Mouse (Mus musculus): Measurements from ENCODE around the gene Card6. TPM values are rescaled to one million over a fixed set of nuclear protein-coding genes. Genes with fewer than 3 reads are reported as not detected.

Card6 gene
- polyA plus RNA-seq, 1 experiment from 2014 or later = 1.3 TPM

DNA sequence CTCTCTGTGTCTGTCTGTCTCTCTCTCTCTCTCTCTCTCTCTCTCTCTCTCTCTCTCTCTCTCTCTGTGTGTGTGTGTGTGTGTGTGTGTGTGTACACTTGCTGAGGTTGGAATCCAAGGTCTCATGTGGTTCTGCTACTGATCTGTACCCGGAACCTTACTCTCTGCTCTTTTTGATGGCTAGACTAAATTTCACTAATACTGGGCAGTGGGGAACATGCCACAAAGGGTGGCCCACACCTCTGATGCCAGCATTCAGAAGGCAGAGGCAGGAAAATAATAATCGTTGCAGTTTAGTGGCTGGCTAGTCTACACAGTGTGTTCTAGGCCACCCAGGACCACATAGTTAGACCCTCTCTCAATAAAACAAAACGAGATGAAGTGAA lies 309 bp upstream of the Card6 start:
- H3K4me2 ChIP-seq (replicated peaks; ENCODE audit: low read depth, low read length) = no peak overlapping the region
- no peak overlapping the region for H3K27ac ChIP-seq (ENCODE audit: low read depth, low read length)
- 89% methylated on average over 3 of the region's 3 CpGs for WGBS
- H3K4me1 ChIP-seq (replicated peaks; ENCODE audit: control insufficient read depth, insufficient read depth, low read length) = no peaks in the 10 kb centered on the region
- ATAC-seq (ENCODE audit: low FRiP score) = no peak
- H3K4me3 ChIP-seq (ENCODE audit: low read depth, low read length) = no peak overlapping the region
- no peaks in the 10 kb centered on the region for H3K9me3 ChIP-seq (ENCODE audit: control insufficient read depth, low read length)
- no peak for DNase-seq (ENCODE audit: low spot score)
- no peaks in the 10 kb centered on the region for H3K36me3 ChIP-seq (ENCODE audit: control insufficient read depth, insufficient read depth, low read length)
- no peak overlapping the region for H3K9ac ChIP-seq (ENCODE audit: low read depth, low read length)
- H3K27me3 ChIP-seq (ENCODE audit: control insufficient read depth, insufficient read depth, low read length) = no peaks in the 10 kb centered on the region

DNA sequence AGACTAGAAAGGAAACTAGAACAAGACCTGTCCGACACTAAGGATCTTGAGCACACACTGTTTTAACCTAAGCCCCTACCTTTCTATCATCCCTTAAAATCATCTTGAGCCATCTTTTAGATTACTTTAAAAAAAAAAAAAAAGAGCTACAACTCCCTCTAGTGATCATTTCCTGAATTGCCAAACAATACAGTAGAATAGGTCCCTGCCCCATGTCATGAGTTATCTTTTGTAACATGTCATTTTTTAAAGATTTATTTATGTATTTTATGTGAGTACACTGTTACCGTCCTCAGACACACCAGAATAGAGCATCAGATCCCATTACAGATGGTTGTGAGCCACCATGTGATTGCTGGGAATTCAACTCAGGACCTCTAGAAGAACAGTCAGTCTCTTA lies 2.0 kb downstream of the Card6 start:
- Histone ChIP-seq H3K4me1 (replicated peaks; ENCODE audit: control insufficient read depth, insufficient read depth, low read length) (no peaks in the 10 kb centered on the region), H3K4me3 (ENCODE audit: low read depth, low read length) (no peak overlapping the region), H3K27me3 (ENCODE audit: control insufficient read depth, insufficient read depth, low read length) (no peaks in the 10 kb centered on the region), H3K9me3 (ENCODE audit: control insufficient read depth, low read length) (no peaks in the 10 kb centered on the region), H3K36me3 (ENCODE audit: control insufficient read depth, insufficient read depth, low read length) (no peaks in the 10 kb centered on the region), H3K4me2 (replicated peaks; ENCODE audit: low read depth, low read length) (no peak overlapping the region), H3K9ac (ENCODE audit: low read depth, low read length) (no peak overlapping the region), H3K27ac (ENCODE audit: low read depth, low read length) (no peak overlapping the region)
- ATAC-seq (ENCODE audit: low FRiP score) (no peak), DNase-seq (ENCODE audit: low spot score) (no peak)
- WGBS = 59% methylated on average over 2 of the region's 2 CpGs

DNA sequence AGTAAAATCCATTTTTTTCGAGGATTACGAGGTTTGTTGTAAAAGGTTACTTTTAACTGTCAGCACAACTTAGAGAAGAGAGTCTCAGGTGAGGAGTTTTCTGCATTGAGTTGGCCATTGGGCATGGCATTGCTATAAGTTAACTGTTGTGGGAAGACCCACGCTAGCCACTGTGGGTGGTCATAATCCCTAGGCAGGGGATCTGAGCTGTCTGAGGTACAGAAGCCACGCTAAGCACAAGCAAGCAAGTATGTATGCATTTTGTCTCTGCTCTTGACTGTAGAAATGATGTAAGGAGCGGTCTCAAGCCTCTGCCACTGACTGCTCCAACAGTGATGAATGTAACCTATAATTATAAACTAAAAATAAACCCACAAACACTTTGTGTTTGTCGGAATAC lies 2.4 kb downstream of the Card6 start:
- no peak overlapping the region for H3K4me2 ChIP-seq (replicated peaks; ENCODE audit: low read depth, low read length)
- H3K9me3 ChIP-seq (ENCODE audit: control insufficient read depth, low read length) = no peaks in the 10 kb centered on the region
- no peak overlapping the region for H3K4me3 ChIP-seq (ENCODE audit: low read depth, low read length)
- no peak overlapping the region for H3K27ac ChIP-seq (ENCODE audit: low read depth, low read length)
- no peak for ATAC-seq (ENCODE audit: low FRiP score)
- no peak for DNase-seq (ENCODE audit: low spot score)
- H3K9ac ChIP-seq (ENCODE audit: low read depth, low read length) = no peak overlapping the region
- WGBS = 80% methylated on average over 6 of the region's 6 CpGs
- H3K4me1 ChIP-seq (replicated peaks; ENCODE audit: control insufficient read depth, insufficient read depth, low read length) = no peaks in the 10 kb centered on the region
- H3K27me3 ChIP-seq (ENCODE audit: control insufficient read depth, insufficient read depth, low read length) = no peaks in the 10 kb centered on the region
- no peaks in the 10 kb centered on the region for H3K36me3 ChIP-seq (ENCODE audit: control insufficient read depth, insufficient read depth, low read length)

- H3K36me3 ChIP-seq (ENCODE audit: control insufficient read depth, insufficient read depth, low read length) = no peaks in the 10 kb centered on the region
- H3K9me3 ChIP-seq (ENCODE audit: control insufficient read depth, low read length) = no peaks in the 10 kb centered on the region
- no peak for DNase-seq (ENCODE audit: low spot score)
- no peak overlapping the region for H3K27ac ChIP-seq (ENCODE audit: low read depth, low read length)
- no peaks in the 10 kb centered on the region for H3K4me1 ChIP-seq (replicated peaks; ENCODE audit: control insufficient read depth, insufficient read depth, low read length)
- no peak overlapping the region for H3K4me3 ChIP-seq (ENCODE audit: low read depth, low read length)
- no peaks in the 10 kb centered on the region for H3K27me3 ChIP-seq (ENCODE audit: control insufficient read depth, insufficient read depth, low read length)
- ATAC-seq (ENCODE audit: low FRiP score) = no peak
- H3K9ac ChIP-seq (ENCODE audit: low read depth, low read length) = no peak overlapping the region
- no peak overlapping the region for H3K4me2 ChIP-seq (replicated peaks; ENCODE audit: low read depth, low read length)
- 97% methylated on average over 4 of the region's 4 CpGs for WGBS
These were observed 6.0 kb downstream of the Card6 start for GRCm38 (mm10) chr15:5102312-5102711.

DNA sequence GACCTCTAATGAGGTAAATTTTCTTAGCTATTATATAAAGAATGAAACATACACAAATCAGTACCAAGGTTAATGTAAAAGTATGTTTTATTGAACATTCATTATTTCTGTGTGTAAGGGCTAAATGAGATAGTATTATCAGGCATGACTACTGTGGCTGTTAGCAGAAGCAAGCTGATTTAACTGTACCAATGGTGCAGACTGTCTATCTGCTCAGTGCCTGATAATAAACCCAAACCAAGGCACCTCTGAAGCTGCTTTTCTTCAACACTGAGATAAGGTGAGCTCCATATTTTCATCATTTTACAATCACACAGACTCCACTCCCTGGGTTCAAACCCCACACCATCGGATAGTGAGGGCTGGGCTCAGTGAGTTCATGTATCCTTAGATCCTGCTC lies 11.0 kb downstream of the Card6 start:
- WGBS = 91% methylated on average over 1 of the region's 1 CpGs
- Histone ChIP-seq H3K4me2 (replicated peaks; ENCODE audit: low read depth, low read length) (no peak overlapping the region), H3K27me3 (ENCODE audit: control insufficient read depth, insufficient read depth, low read length) (no peaks in the 10 kb centered on the region), H3K9ac (ENCODE audit: low read depth, low read length) (no peak overlapping the region), H3K9me3 (ENCODE audit: control insufficient read depth, low read length) (no peaks in the 10 kb centered on the region), H3K27ac (ENCODE audit: low read depth, low read length) (no peak overlapping the region), H3K36me3 (ENCODE audit: control insufficient read depth, insufficient read depth, low read length) (no peaks in the 10 kb centered on the region), H3K4me3 (ENCODE audit: low read depth, low read length) (no peak overlapping the region), H3K4me1 (replicated peaks; ENCODE audit: control insufficient read depth, insufficient read depth, low read length) (no peaks in the 10 kb centered on the region)
- no peak for DNase-seq (ENCODE audit: low spot score)
- no peak for ATAC-seq (ENCODE audit: low FRiP score)

- H3K4me1 ChIP-seq (replicated peaks; ENCODE audit: control insufficient read depth, insufficient read depth, low read length) = no peaks in the 10 kb centered on the region
- H3K9ac ChIP-seq (ENCODE audit: low read depth, low read length) = no peak overlapping the region
- H3K36me3 ChIP-seq (ENCODE audit: control insufficient read depth, insufficient read depth, low read length) = no peaks in the 10 kb centered on the region
- H3K4me3 ChIP-seq (ENCODE audit: low read depth, low read length) = no peak overlapping the region
- H3K27ac ChIP-seq (ENCODE audit: low read depth, low read length) = no peak overlapping the region
- H3K4me2 ChIP-seq (replicated peaks; ENCODE audit: low read depth, low read length) = no peak overlapping the region
- DNase-seq (ENCODE audit: low spot score) (no peak), ATAC-seq (ENCODE audit: low FRiP score) (no peak)
- H3K9me3 ChIP-seq (ENCODE audit: control insufficient read depth, low read length) = no peaks in the 10 kb centered on the region
- WGBS = 88% methylated on average over 11 of the region's 11 CpGs
- no peaks in the 10 kb centered on the region for H3K27me3 ChIP-seq (ENCODE audit: control insufficient read depth, insufficient read depth, low read length)
These were observed 12.6 kb downstream of the Card6 start for GRCm38 (mm10) chr15:5095534-5096301.

DNA sequence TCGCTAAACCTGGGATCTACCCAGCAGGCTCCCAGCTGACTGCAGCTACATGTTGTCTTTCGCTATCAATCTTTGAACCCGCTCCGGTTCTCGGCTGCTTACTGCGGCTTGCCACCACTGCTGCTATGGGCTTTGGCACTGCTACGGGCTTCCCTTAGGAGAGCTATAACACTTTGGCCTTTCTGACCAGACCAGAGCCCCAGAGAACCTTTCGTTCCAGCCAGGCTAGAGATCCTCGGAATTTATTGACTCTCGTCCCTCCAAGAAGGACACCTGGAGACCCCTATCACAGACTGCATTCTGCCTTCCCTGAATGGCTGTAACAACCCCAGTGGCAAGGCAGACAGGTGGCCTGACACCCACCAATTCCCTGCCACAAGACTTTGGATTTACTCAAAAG lies 18.2 kb downstream of the Card6 start:
- no peak overlapping the region for H3K27ac ChIP-seq (ENCODE audit: low read depth, low read length)
- WGBS = 92% methylated on average over 10 of the region's 10 CpGs
- H3K4me1 ChIP-seq (replicated peaks; ENCODE audit: control insufficient read depth, insufficient read depth, low read length) = no peaks in the 10 kb centered on the region
- no peak for ATAC-seq (ENCODE audit: low FRiP score)
- H3K9ac ChIP-seq (ENCODE audit: low read depth, low read length) = no peak overlapping the region
- DNase-seq (ENCODE audit: low spot score) = no peak
- no peak overlapping the region for H3K4me2 ChIP-seq (replicated peaks; ENCODE audit: low read depth, low read length)
- no peaks in the 10 kb centered on the region for H3K9me3 ChIP-seq (ENCODE audit: control insufficient read depth, low read length)
- H3K27me3 ChIP-seq (ENCODE audit: control insufficient read depth, insufficient read depth, low read length) = no peaks in the 10 kb centered on the region
- no peak overlapping the region for H3K4me3 ChIP-seq (ENCODE audit: low read depth, low read length)
- H3K36me3 ChIP-seq (ENCODE audit: control insufficient read depth, insufficient read depth, low read length) = no peaks in the 10 kb centered on the region

DNA sequence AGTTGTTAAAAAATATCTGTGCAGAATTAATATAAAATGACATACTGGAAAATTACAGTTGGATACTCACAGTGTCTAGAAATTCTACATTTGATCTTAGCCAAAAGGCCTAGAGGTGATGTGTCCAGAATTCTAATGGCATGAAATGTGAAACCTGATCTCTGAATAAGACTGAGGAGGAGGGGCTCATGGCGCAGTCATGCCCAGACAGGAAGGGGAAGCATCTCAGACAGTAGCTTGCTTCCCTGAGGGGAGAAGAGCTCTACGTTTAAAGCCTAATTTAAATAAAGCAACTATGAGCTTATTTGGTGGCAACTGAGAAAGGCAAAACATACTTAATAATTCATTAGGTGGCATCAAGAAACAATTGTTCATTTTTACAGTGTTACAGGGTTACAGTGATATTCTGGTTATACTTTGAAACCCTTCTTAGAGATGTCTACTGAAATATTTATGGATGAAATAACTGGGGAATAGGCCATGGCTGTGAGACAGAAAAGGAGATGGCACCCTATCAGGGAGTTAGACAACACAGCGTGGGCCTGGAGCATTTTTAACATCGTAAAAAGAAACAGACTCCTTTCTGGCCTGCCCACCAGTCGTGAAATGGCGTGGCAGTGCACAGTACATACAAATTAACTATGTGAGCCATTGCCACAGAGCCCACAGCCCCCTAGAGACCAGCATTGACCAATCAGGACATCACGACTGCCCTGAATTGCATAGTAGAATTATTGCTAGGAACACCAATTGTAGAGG lies 19.3 kb downstream of the Card6 start:
- WGBS = 79% methylated on average over 7 of the region's 7 CpGs
- no peaks in the 10 kb centered on the region for H3K27me3 ChIP-seq (ENCODE audit: control insufficient read depth, insufficient read depth, low read length)
- H3K27ac ChIP-seq (ENCODE audit: low read depth, low read length) = no peak overlapping the region
- no peaks in the 10 kb centered on the region for H3K36me3 ChIP-seq (ENCODE audit: control insufficient read depth, insufficient read depth, low read length)
- peak; percentile 75; the same call in 1 of the 2 replicates for ATAC-seq (ENCODE audit: low FRiP score)
- H3K9me3 ChIP-seq (ENCODE audit: control insufficient read depth, low read length) = no peaks in the 10 kb centered on the region
- H3K9ac ChIP-seq (ENCODE audit: low read depth, low read length) = no peak overlapping the region
- no peaks in the 10 kb centered on the region for H3K4me1 ChIP-seq (replicated peaks; ENCODE audit: control insufficient read depth, insufficient read depth, low read length)
- DNase-seq (ENCODE audit: low spot score) = no peak
- no peak overlapping the region for H3K4me2 ChIP-seq (replicated peaks; ENCODE audit: low read depth, low read length)
- no peak overlapping the region for H3K4me3 ChIP-seq (ENCODE audit: low read depth, low read length)

GRCm38 (mm10) chr15:5086162-5086561 lies 22.2 kb downstream of the Card6 start:
- no peak overlapping the region for H3K4me2 ChIP-seq (replicated peaks; ENCODE audit: low read depth, low read length)
- no peaks in the 10 kb centered on the region for H3K4me1 ChIP-seq (replicated peaks; ENCODE audit: control insufficient read depth, insufficient read depth, low read length)
- H3K9ac ChIP-seq (ENCODE audit: low read depth, low read length) = no peak overlapping the region
- no peak overlapping the region for H3K4me3 ChIP-seq (ENCODE audit: low read depth, low read length)
- peak; percentile 30 for DNase-seq (ENCODE audit: low spot score)
- 18% methylated on average over 2 of the region's 2 CpGs for WGBS
- no peak for ATAC-seq (ENCODE audit: low FRiP score)
- H3K9me3 ChIP-seq (ENCODE audit: control insufficient read depth, low read length) = no peaks in the 10 kb centered on the region
- no peak overlapping the region for H3K27ac ChIP-seq (ENCODE audit: low read depth, low read length)
- H3K27me3 ChIP-seq (ENCODE audit: control insufficient read depth, insufficient read depth, low read length) = no peaks in the 10 kb centered on the region
- H3K36me3 ChIP-seq (ENCODE audit: control insufficient read depth, insufficient read depth, low read length) = no peaks in the 10 kb centered on the region

Data from hindbrain, embryonic 11.5 days (tissue).